In genomic region chr4:141088714-141089113, GRCm38 (mm10) we compare ENCODE assay signal across 22 mouse cellular contexts. TPM values are rescaled to one million over a fixed set of nuclear protein-coding genes. Genes with fewer than 3 reads are reported as not detected.
DNase-seq lines count a peak whose midpoint lies in the region; TF ChIP-seq lines count a peak whose summit lies in the region.
"Had no signal": no experiment of that assay in that cellular context is flagged by ENCODE, and none has a peak within 500 bp of the region (broad histone marks: within the 10 kb centered on the region; RNA-seq: fewer than 3 reads in every experiment).

No protein-coding gene starts in this region.

- H3K27ac ChIP-seq in gastrocnemius, adult 2 months = no peak overlapping the region
- no peak overlapping the region for H3K27ac ChIP-seq in testis, adult 2 months (ENCODE audit: control insufficient read depth, insufficient read depth, low read depth, low read length)
- H3K27ac ChIP-seq: forebrain, embryonic 10.5 days; hindbrain, postnatal 0 days; kidney, postnatal 0 days; stomach, embryonic 15.5 days had no signal

- H3K4me1 ChIP-seq in testis, adult 2 months (ENCODE audit: control insufficient read depth, insufficient read depth, low read length) = peaks cover 3% of the 10 kb centered on the region; the same call in 1 of the 2 replicates
- H3K4me1 ChIP-seq: forebrain, embryonic 10.5 days; stomach, embryonic 15.5 days had no signal

- H3K27me3 ChIP-seq in testis, adult 2 months (ENCODE audit: control insufficient read depth, insufficient read depth, low read length) = no peaks in the 10 kb centered on the region
- H3K27me3 ChIP-seq: stomach, embryonic 15.5 days had no signal

- H3K36me3 ChIP-seq in testis, adult 2 months (ENCODE audit: control insufficient read depth, insufficient read depth, low read length) = no peaks in the 10 kb centered on the region
- H3K36me3 ChIP-seq: forebrain, embryonic 10.5 days; stomach, embryonic 15.5 days had no signal

- H3K4me3 ChIP-seq in gastrocnemius, adult 2 months = no peak overlapping the region
- H3K4me3 ChIP-seq in testis, adult 2 months (ENCODE audit: control insufficient read depth, low read depth, low read length) = peak overlapping the region; percentile 85
- H3K4me3 ChIP-seq: forebrain, embryonic 10.5 days; stomach, embryonic 15.5 days had no signal

- TF ChIP-seq CTCF in gastrocnemius, adult 2 months (IDR thresholded peaks at IDR 0.05) = no peak
- no peak for TF ChIP-seq CTCF in testis, adult 2 months (IDR thresholded peaks at IDR 0.05; ENCODE audit: control insufficient read depth, insufficient read depth, insufficient replicate concordance, low read depth, low read length)

- TF ChIP-seq POLR2A in testis, adult 2 months (IDR thresholded peaks at IDR 0.05; ENCODE audit: control insufficient read depth, low read depth, low read length) = no peak

- intact Hi-C loops in gastrocnemius, adult 2 months (cut with DNase I) = no loop called here
- intact Hi-C loops in left cerebral cortex, postnatal 25 days (cut with DNase I) = no loop called here
- intact Hi-C loops in left cerebral cortex, postnatal 4 days (cut with DNase I) = no loop called here

- DNase-seq in gastrocnemius, adult 2 months = peak; percentile 7
- DNase-seq in gastrocnemius, postnatal 25 days = no peak
- DNase-seq in left cerebral cortex, postnatal 25 days (ENCODE audit: low spot score in 2 of 2) = peak; percentile 50 to 83
- DNase-seq in left cerebral cortex, postnatal 4 days = no peak
- DNase-seq in testis, postnatal 10 days (ENCODE audit: low spot score) = no peak
- DNase-seq in spleen, postnatal 10 days (ENCODE audit: low spot score in 2 of 2) = no peak
- DNase-seq: adrenal gland, postnatal 25 days; cerebellum, adult 11-12 months; cerebellum, postnatal 25 days; gastrocnemius, postnatal 36 days; lung, adult 2 months; lung, postnatal 36 days had no signal

RNA-seq across cellular contexts. Expression of gene Spata21, which starts 0.6 kb away (rescaled TPM):
- total RNA-seq in gastrocnemius, adult 2 months (2021) = not detected
- not detected for total RNA-seq in gastrocnemius, postnatal 25 days (2021)
- under 1 TPM; 0.55 to 0.83 TPM for total RNA-seq in left cerebral cortex, postnatal 25 days (2021)
- total RNA-seq in left cerebral cortex, postnatal 4 days (2021) = under 1 TPM in 1 of 2 experiments, not detected in 1; 0.40 TPM
- polyA plus RNA-seq in testis, adult 2 months (2012; rRNA removed) = 518 and 561 TPM in 2 replicates
- total RNA-seq: adrenal gland, postnatal 25 days; gastrocnemius, postnatal 36 days; hematopoietic stem cell, adult 5-6 weeks; megakaryocyte-erythroid progenitor cell, adult 5-6 weeks; neutrophil, adult 5-6 weeks had no signal
- polyA plus RNA-seq: liver, embryonic 11.5 days; lung, adult 2 months; spleen, adult 2 months had no signal

RNA-seq across cellular contexts. Expression of gene Necap2, which starts 10.6 kb away (rescaled TPM):
- 10 to 100 TPM; 13.1 to 16.5 TPM for total RNA-seq in gastrocnemius, adult 2 months (2021)
- total RNA-seq in gastrocnemius, postnatal 25 days (2021) = 10 to 100 TPM; 12.6 to 14.5 TPM
- 10 to 100 TPM; 36.3 to 46.0 TPM for total RNA-seq in left cerebral cortex, postnatal 25 days (2021)
- total RNA-seq in left cerebral cortex, postnatal 4 days (2021) = 10 to 100 TPM; 36.6 to 41.4 TPM
- polyA plus RNA-seq in testis, adult 2 months (2012; rRNA removed) = 27.3 and 30.1 TPM in 2 replicates

RNA-seq across cellular contexts. Expression of gene Crocc, which starts 28.4 kb away (rescaled TPM):
- total RNA-seq in gastrocnemius, adult 2 months (2021) = 1 to 10 TPM; 1.7 to 2.0 TPM
- 1 to 10 TPM; 1.8 to 2.4 TPM for total RNA-seq in gastrocnemius, postnatal 25 days (2021)
- total RNA-seq in left cerebral cortex, postnatal 25 days (2021) = 10 to 100 TPM; 51.4 to 62.7 TPM
- total RNA-seq in left cerebral cortex, postnatal 4 days (2021) = 10 to 100 TPM; 36.7 to 37.2 TPM
- 12.5 and 15.8 TPM in 2 replicates for polyA plus RNA-seq in testis, adult 2 months (2012; rRNA removed)

RNA-seq across cellular contexts. Expression of gene Szrd1, which starts 50.9 kb away (rescaled TPM):
- 100 to 1,000 TPM; 146 to 163 TPM for total RNA-seq in gastrocnemius, adult 2 months (2021)
- 100 to 1,000 TPM; 131 to 162 TPM for total RNA-seq in gastrocnemius, postnatal 25 days (2021)
- total RNA-seq in left cerebral cortex, postnatal 25 days (2021) = 10 to 100 TPM; 41.7 to 49.2 TPM
- 10 to 100 TPM; 54.5 to 56.8 TPM for total RNA-seq in left cerebral cortex, postnatal 4 days (2021)
- 8.2 and 8.6 TPM in 2 replicates for polyA plus RNA-seq in testis, adult 2 months (2012; rRNA removed)

RNA-seq across cellular contexts. Expression of gene Fbxo42, which starts 59.0 kb away (rescaled TPM):
- 10 to 100 TPM; 10.8 to 10.9 TPM for total RNA-seq in gastrocnemius, adult 2 months (2021)
- total RNA-seq in gastrocnemius, postnatal 25 days (2021) = 1 to 10 TPM; 7.3 to 9.6 TPM
- total RNA-seq in left cerebral cortex, postnatal 25 days (2021) = 10 to 100 TPM; 31.4 to 32.3 TPM
- total RNA-seq in left cerebral cortex, postnatal 4 days (2021) = 10 to 100 TPM; 30.4 to 31.4 TPM
- polyA plus RNA-seq in testis, adult 2 months (2012; rRNA removed) = 10.7 and 11.0 TPM in 2 replicates

Comparison
In these comparisons a context has a peak if more than half of its experiments do, and no peak if none do; other contexts are left out.
1. DNase-seq: peak in gastrocnemius, adult 2 months (single experiment) and left cerebral cortex, postnatal 25 days (2 of 2); none in gastrocnemius, postnatal 25 days (single experiment), left cerebral cortex, postnatal 4 days (single experiment), testis, postnatal 10 days (single experiment) and spleen, postnatal 10 days (0 of 2).
2. RNA of gene Crocc, which starts 28.4 kb away (total RNA-seq): 51.4 to 62.7 TPM in left cerebral cortex, postnatal 25 days and 36.7 to 37.2 TPM in left cerebral cortex, postnatal 4 days; 1.8 to 2.4 TPM in gastrocnemius, postnatal 25 days and 1.7 to 2.0 TPM in gastrocnemius, adult 2 months; every median in the first group is over 10 times any median in the second.